Mouse (Mus musculus): ENCODE results near the gene Acp5. TPM values are rescaled to one million over a fixed set of nuclear protein-coding genes. Genes with fewer than 3 reads are reported as not detected.
"Not testable (repeated sequence)": the region's sequence is repeated elsewhere in the genome, so short reads cannot be mapped to it uniquely, and the experiment has no call there.

Gene Acp5
- polyA plus RNA-seq, 1 experiment from 2014 or later = 3.6 TPM

GRCm38 (mm10) chr9:22150946-22151345 is 15.4 kb upstream of the Acp5 start:
- H3K4me1 ChIP-seq (ENCODE audit: control insufficient read depth in 2 of 2, insufficient read depth in 2 of 2, low read length in 2 of 2) = 0 out of 4 replicates have a peak, but pooled peaks cover 3% of the 10 kb centered on the region in 2 experiments
- no peak for ATAC-seq (ENCODE audit: insufficient number of reproducible peaks, insufficient read depth, low FRiP score, low read depth)
- no peaks in the 10 kb centered on the region for H3K36me3 ChIP-seq (ENCODE audit: control insufficient read depth, insufficient read depth, low read length)
- no peak overlapping the region for H3K9ac ChIP-seq (ENCODE audit: low read length)
- no peak overlapping the region for H3K27ac ChIP-seq (replicated peaks in 1 of 2; ENCODE audit: control insufficient read depth in 1 of 2, insufficient read depth in 1 of 2, low read depth in 2 of 2, low read length in 2 of 2)
- no peaks in the 10 kb centered on the region; the same call in 1 of the 2 replicates for H3K9me3 ChIP-seq (ENCODE audit: control insufficient read depth, low read length)
- no peaks in the 10 kb centered on the region for H3K27me3 ChIP-seq (ENCODE audit: control insufficient read depth, insufficient read depth, low read length)
- 84% methylated on average over 2 of the region's 2 CpGs for WGBS
- H3K4me3 ChIP-seq (ENCODE audit: control insufficient read depth in 1 of 2, insufficient read depth in 1 of 2, low read depth in 1 of 2, low read length in 2 of 2) = no peak overlapping the region
- H3K4me2 ChIP-seq (ENCODE audit: low read length) = no peak overlapping the region

GRCm38 (mm10) chr9:22150249-22150693 is 14.8 kb upstream of the Acp5 start:
- H3K4me2 ChIP-seq (ENCODE audit: low read length); H3K9ac ChIP-seq (ENCODE audit: low read length); H3K4me1 ChIP-seq (ENCODE audit: control insufficient read depth in 2 of 2, insufficient read depth in 2 of 2, low read length in 2 of 2); H3K4me3 ChIP-seq (ENCODE audit: control insufficient read depth in 1 of 2, insufficient read depth in 1 of 2, low read depth in 1 of 2, low read length in 2 of 2); H3K27ac ChIP-seq (replicated peaks in 1 of 2; ENCODE audit: control insufficient read depth in 1 of 2, insufficient read depth in 1 of 2, low read depth in 2 of 2, low read length in 2 of 2); H3K9me3 ChIP-seq (ENCODE audit: control insufficient read depth, low read length); ATAC-seq (ENCODE audit: insufficient number of reproducible peaks, insufficient read depth, low FRiP score, low read depth); H3K27me3 ChIP-seq (ENCODE audit: control insufficient read depth, insufficient read depth, low read length); H3K36me3 ChIP-seq (ENCODE audit: control insufficient read depth, insufficient read depth, low read length): not testable (repeated sequence)
- WGBS = 83% methylated on average over 7 of the region's 7 CpGs

GRCm38 (mm10) chr9:22149426-22150248 is 14.1 kb upstream of the Acp5 start:
- ATAC-seq (ENCODE audit: insufficient number of reproducible peaks, insufficient read depth, low FRiP score, low read depth) = no peak
- no peak overlapping the region for H3K27ac ChIP-seq (replicated peaks in 1 of 2; ENCODE audit: control insufficient read depth in 1 of 2, insufficient read depth in 1 of 2, low read depth in 2 of 2, low read length in 2 of 2)
- no peaks in the 10 kb centered on the region; the same call in 1 of the 2 replicates for H3K9me3 ChIP-seq (ENCODE audit: control insufficient read depth, low read length)
- 66% methylated on average over 20 of the region's 20 CpGs for WGBS
- H3K4me2 ChIP-seq (ENCODE audit: low read length) = no peak overlapping the region
- no peaks in the 10 kb centered on the region for H3K4me1 ChIP-seq (ENCODE audit: control insufficient read depth in 2 of 2, insufficient read depth in 2 of 2, low read length in 2 of 2)
- H3K27me3 ChIP-seq (ENCODE audit: control insufficient read depth, insufficient read depth, low read length) = no peaks in the 10 kb centered on the region
- no peak overlapping the region for H3K9ac ChIP-seq (ENCODE audit: low read length)
- no peaks in the 10 kb centered on the region for H3K36me3 ChIP-seq (ENCODE audit: control insufficient read depth, insufficient read depth, low read length)
- no peak overlapping the region for H3K4me3 ChIP-seq (ENCODE audit: control insufficient read depth in 1 of 2, insufficient read depth in 1 of 2, low read depth in 1 of 2, low read length in 2 of 2)

- Histone ChIP-seq H3K9ac (ENCODE audit: low read length) (no peak overlapping the region), H3K9me3 (ENCODE audit: control insufficient read depth, low read length) (no peaks in the 10 kb centered on the region; the same call in 1 of the 2 replicates), H3K4me3 (ENCODE audit: control insufficient read depth in 1 of 2, insufficient read depth in 1 of 2, low read depth in 1 of 2, low read length in 2 of 2) (no peak overlapping the region), H3K4me2 (ENCODE audit: low read length) (no peak overlapping the region), H3K4me1 (ENCODE audit: control insufficient read depth in 2 of 2, insufficient read depth in 2 of 2, low read length in 2 of 2) (no peaks in the 10 kb centered on the region), H3K27ac (replicated peaks in 1 of 2; ENCODE audit: control insufficient read depth in 1 of 2, insufficient read depth in 1 of 2, low read depth in 2 of 2, low read length in 2 of 2) (no peak overlapping the region), H3K36me3 (ENCODE audit: control insufficient read depth, insufficient read depth, low read length) (no peaks in the 10 kb centered on the region), H3K27me3 (ENCODE audit: control insufficient read depth, insufficient read depth, low read length) (no peaks in the 10 kb centered on the region)
- WGBS = 74% methylated on average over 7 of the region's 8 CpGs
- no peak for ATAC-seq (ENCODE audit: insufficient number of reproducible peaks, insufficient read depth, low FRiP score, low read depth)
Measured at GRCm38 (mm10) chr9:22144304-22144965, 8.9 kb upstream of the Acp5 start.

GRCm38 (mm10) chr9:22143108-22144037 is 7.9 kb upstream of the Acp5 start:
- Histone ChIP-seq H3K36me3 (ENCODE audit: control insufficient read depth, insufficient read depth, low read length) (no peaks in the 10 kb centered on the region), H3K27ac (replicated peaks in 1 of 2; ENCODE audit: control insufficient read depth in 1 of 2, insufficient read depth in 1 of 2, low read depth in 2 of 2, low read length in 2 of 2) (no peak overlapping the region), H3K27me3 (ENCODE audit: control insufficient read depth, insufficient read depth, low read length) (no peaks in the 10 kb centered on the region), H3K4me1 (ENCODE audit: control insufficient read depth in 2 of 2, insufficient read depth in 2 of 2, low read length in 2 of 2) (no peaks in the 10 kb centered on the region), H3K9ac (ENCODE audit: low read length) (no peak overlapping the region), H3K9me3 (ENCODE audit: control insufficient read depth, low read length) (no peaks in the 10 kb centered on the region; the same call in 1 of the 2 replicates), H3K4me2 (ENCODE audit: low read length) (no peak overlapping the region), H3K4me3 (ENCODE audit: control insufficient read depth in 1 of 2, insufficient read depth in 1 of 2, low read depth in 1 of 2, low read length in 2 of 2) (no peak overlapping the region)
- no peak for ATAC-seq (ENCODE audit: insufficient number of reproducible peaks, insufficient read depth, low FRiP score, low read depth)
- 44% methylated on average over 17 of the region's 17 CpGs for WGBS

- Histone ChIP-seq H3K4me2 (ENCODE audit: low read length) (no peak overlapping the region), H3K27ac (replicated peaks in 1 of 2; ENCODE audit: control insufficient read depth in 1 of 2, insufficient read depth in 1 of 2, low read depth in 2 of 2, low read length in 2 of 2) (no peak overlapping the region), H3K27me3 (ENCODE audit: control insufficient read depth, insufficient read depth, low read length) (no peaks in the 10 kb centered on the region), H3K36me3 (ENCODE audit: control insufficient read depth, insufficient read depth, low read length) (no peaks in the 10 kb centered on the region), H3K4me1 (ENCODE audit: control insufficient read depth in 2 of 2, insufficient read depth in 2 of 2, low read length in 2 of 2) (peaks cover 0 to 2% of the 10 kb centered on the region in 2 experiments; a peak in 1 of 4 replicates), H3K9me3 (ENCODE audit: control insufficient read depth, low read length) (no peaks in the 10 kb centered on the region), H3K9ac (ENCODE audit: low read length) (no peak overlapping the region), H3K4me3 (ENCODE audit: control insufficient read depth in 1 of 2, insufficient read depth in 1 of 2, low read depth in 1 of 2, low read length in 2 of 2) (no peak overlapping the region)
- ATAC-seq (ENCODE audit: insufficient number of reproducible peaks, insufficient read depth, low FRiP score, low read depth) = no peak
- 82% methylated on average over 5 of the region's 5 CpGs for WGBS
Measured at GRCm38 (mm10) chr9:22139746-22140145, 4.2 kb upstream of the Acp5 start.

GRCm38 (mm10) chr9:22138480-22138879 is 3.0 kb upstream of the Acp5 start:
- Histone ChIP-seq H3K9me3 (ENCODE audit: control insufficient read depth, low read length) (no peaks in the 10 kb centered on the region), H3K27ac (replicated peaks in 1 of 2; ENCODE audit: control insufficient read depth in 1 of 2, insufficient read depth in 1 of 2, low read depth in 2 of 2, low read length in 2 of 2) (no peak overlapping the region), H3K36me3 (ENCODE audit: control insufficient read depth, insufficient read depth, low read length) (no peaks in the 10 kb centered on the region), H3K27me3 (ENCODE audit: control insufficient read depth, insufficient read depth, low read length) (no peaks in the 10 kb centered on the region), H3K4me1 (ENCODE audit: control insufficient read depth in 2 of 2, insufficient read depth in 2 of 2, low read length in 2 of 2) (peaks cover 0 to 2% of the 10 kb centered on the region in 2 experiments; a peak in 1 of 4 replicates), H3K9ac (ENCODE audit: low read length) (no peak overlapping the region), H3K4me3 (ENCODE audit: control insufficient read depth in 1 of 2, insufficient read depth in 1 of 2, low read depth in 1 of 2, low read length in 2 of 2) (no peak overlapping the region), H3K4me2 (ENCODE audit: low read length) (no peak overlapping the region)
- WGBS = 36% methylated on average over 2 of the region's 2 CpGs
- ATAC-seq (ENCODE audit: insufficient number of reproducible peaks, insufficient read depth, low FRiP score, low read depth) = no peak
